In genomic region chr6:52950371-52950770, GRCm38 (mm10) we compare ENCODE assay signal across 29 mouse cellular contexts.
DNase-seq lines count a peak whose midpoint lies in the region; ATAC-seq lines count a peak whose summit lies in the region.
"Had no signal": no experiment of that assay in that cellular context is flagged by ENCODE, and none has a peak within 500 bp of the region (broad histone marks: within the 10 kb centered on the region; RNA-seq: fewer than 3 reads in every experiment).

No protein-coding gene starts in this region.

- H3K4me3 ChIP-seq in limb, embryonic 11.5 days (ENCODE audit: low read depth, low read length) = no peak overlapping the region
- H3K4me3 ChIP-seq: embryonic facial prominence, embryonic 13.5 days; forebrain, embryonic 12.5 days; gastrocnemius, adult 2 months; heart, embryonic 15.5 days; hindbrain, embryonic 12.5 days; intestine, embryonic 15.5 days; limb, embryonic 15.5 days; liver, embryonic 13.5 days; megakaryocyte, embryonic 14.5 days; midbrain, embryonic 12.5 days; myocyte; neural tube, embryonic 12.5 days had no signal

- no peaks in the 10 kb centered on the region for H3K27me3 ChIP-seq in limb, embryonic 11.5 days (ENCODE audit: control insufficient read depth, insufficient read depth, low read length)
- H3K27me3 ChIP-seq: embryonic facial prominence, embryonic 13.5 days; forebrain, embryonic 12.5 days; heart, embryonic 15.5 days; hindbrain, embryonic 12.5 days; intestine, embryonic 15.5 days; limb, embryonic 15.5 days; liver, embryonic 13.5 days; midbrain, embryonic 12.5 days; neural tube, embryonic 12.5 days; Patski had no signal

- H3K4me1 ChIP-seq in limb, embryonic 11.5 days (ENCODE audit: control insufficient read depth, insufficient read depth, low read length) = peaks cover 27% of the 10 kb centered on the region
- H3K4me1 ChIP-seq: liver, embryonic 13.5 days; megakaryocyte, embryonic 14.5 days; midbrain, embryonic 12.5 days had no signal

- H3K9me3 ChIP-seq in limb, embryonic 11.5 days (ENCODE audit: control insufficient read depth, low read length) = no peaks in the 10 kb centered on the region
- H3K9me3 ChIP-seq: embryonic facial prominence, embryonic 13.5 days; forebrain, embryonic 12.5 days; heart, embryonic 15.5 days; hindbrain, embryonic 12.5 days; intestine, embryonic 15.5 days; limb, embryonic 15.5 days; liver, embryonic 13.5 days; midbrain, embryonic 12.5 days; neural tube, embryonic 12.5 days had no signal

- peak; percentile 45 to 58 for DNase-seq in cerebellum, postnatal 14 days
- no peak for DNase-seq in cerebellum, adult 9-10 months
- no peak for DNase-seq in frontal cortex, adult 2 months (ENCODE audit: extremely low spot score in 1 of 2, low spot score in 1 of 2)
- peak; percentile 62 for DNase-seq in brain, adult 2 months (ENCODE audit: low read depth, low spot score)
- peak; percentile 23 for DNase-seq in limb, embryonic 11.5 days (ENCODE audit: low spot score)
- DNase-seq in spleen, postnatal 36 days (ENCODE audit: low spot score in 2 of 2) = no peak
- DNase-seq: adrenal gland, postnatal 10 days; gastrocnemius, adult 2 months; kidney, adult 8-10 months; kidney, postnatal 10 days; liver, embryonic 13.5 days; lung, adult 18-20 months; lung, postnatal 4 days; right cerebral cortex, adult 18-20 months; spleen, adult 18-20 months had no signal

- WGBS in limb, embryonic 11.5 days = 54% methylated on average over 5 of the region's 5 CpGs

- H3K36me3 ChIP-seq in limb, embryonic 11.5 days (ENCODE audit: control insufficient read depth, insufficient read depth, low read length) = no peaks in the 10 kb centered on the region
- H3K36me3 ChIP-seq: embryonic facial prominence, embryonic 13.5 days; forebrain, embryonic 12.5 days; heart, embryonic 15.5 days; hindbrain, embryonic 12.5 days; intestine, embryonic 15.5 days; limb, embryonic 15.5 days; liver, embryonic 13.5 days; midbrain, embryonic 12.5 days; neural tube, embryonic 12.5 days had no signal

- peak overlapping the region; percentile 51 for H3K27ac ChIP-seq in limb, embryonic 11.5 days (replicated peaks; ENCODE audit: low read depth, low read length)
- H3K27ac ChIP-seq: embryonic facial prominence, embryonic 13.5 days; forebrain, embryonic 12.5 days; gastrocnemius, adult 2 months; heart, embryonic 15.5 days; hindbrain, embryonic 12.5 days; hindbrain, postnatal 0 days; intestine, embryonic 15.5 days; limb, embryonic 15.5 days; liver, embryonic 13.5 days; midbrain, embryonic 12.5 days; neural tube, embryonic 12.5 days had no signal

- ATAC-seq in frontal cortex, adult (ENCODE audit: low TSS enrichment) = peak; percentile 69; the same call in 1 of the 2 replicates
- no peak for ATAC-seq in limb, embryonic 11.5 days (ENCODE audit: insufficient number of reproducible peaks, low FRiP score, low TSS enrichment, low read depth)
- ATAC-seq: hindbrain, postnatal 0 days; intestine, embryonic 15.5 days; lung, postnatal 0 days; Patski had no signal

- H3K9ac ChIP-seq in limb, embryonic 11.5 days (ENCODE audit: low read length) = no peak overlapping the region
- H3K9ac ChIP-seq: embryonic facial prominence, embryonic 13.5 days; forebrain, embryonic 12.5 days; heart, embryonic 15.5 days; hindbrain, embryonic 12.5 days; intestine, embryonic 15.5 days; limb, embryonic 15.5 days; liver, embryonic 13.5 days; midbrain, embryonic 12.5 days; neural tube, embryonic 12.5 days had no signal

- no peak overlapping the region for H3K4me2 ChIP-seq in limb, embryonic 11.5 days (ENCODE audit: low read depth, severe bottlenecking)
- H3K4me2 ChIP-seq: embryonic facial prominence, embryonic 13.5 days; forebrain, embryonic 12.5 days; heart, embryonic 15.5 days; hindbrain, embryonic 12.5 days; intestine, embryonic 15.5 days; limb, embryonic 15.5 days; liver, embryonic 13.5 days; midbrain, embryonic 12.5 days; neural tube, embryonic 12.5 days had no signal

Comparison
In these comparisons a context has a peak if more than half of its experiments do, and no peak if none do; other contexts are left out.
1. DNase-seq: peak in cerebellum, postnatal 14 days (2 of 2), brain, adult 2 months (single experiment) and limb, embryonic 11.5 days (single experiment); none in cerebellum, adult 9-10 months (single experiment), frontal cortex, adult 2 months (0 of 2) and spleen, postnatal 36 days (0 of 2).